Mouse (Mus musculus): Measurements from ENCODE around the gene Rdh7. TPM values are rescaled to one million over a fixed set of nuclear protein-coding genes. Genes with fewer than 3 reads are reported as not detected.

Rdh7 gene
- 0.40 and 0.57 TPM in 2 replicates for polyA plus RNA-seq (2015; fragmentation: Nextera tagmentation; extraction: Ambion mirVana)

- H3K36me3 ChIP-seq (ENCODE audit: control insufficient read depth, insufficient read depth, low read length) = no peaks in the 10 kb centered on the region
- H3K4me2 ChIP-seq (ENCODE audit: low read depth, low read length) = no peak within 1 kb of the TSS
- H3K9me3 ChIP-seq (replicated peaks; ENCODE audit: control insufficient read depth, low read length) = no peaks in the 10 kb centered on the region
- no peak for ATAC-seq (ENCODE audit: insufficient read depth, low FRiP score)
- no peak within 1 kb of the TSS for H3K4me3 ChIP-seq (replicated peaks; ENCODE audit: low read length)
- no peak within 1 kb of the TSS for H3K27ac ChIP-seq (ENCODE audit: low read length)
- H3K4me1 ChIP-seq (ENCODE audit: control insufficient read depth, insufficient read depth, low read length) = no peaks in the 10 kb centered on the region; the same call in 1 of the 2 replicates
- H3K27me3 ChIP-seq (ENCODE audit: control insufficient read depth, insufficient read depth, low read length) = no peaks in the 10 kb centered on the region
- H3K9ac ChIP-seq (ENCODE audit: low read length) = no peak within 1 kb of the TSS
Observed at GRCm38 (mm10) chr10:127888605-127889004, at the start of gene Rdh7. TSS of gene Rdh7 (minus strand) at chr10:127888817.

GRCm38 (mm10) chr10:127937428-127938010 is 48.9 kb upstream of the Rdh7 start:
- H3K9ac ChIP-seq (ENCODE audit: low read length) = no peak overlapping the region
- H3K27ac ChIP-seq (ENCODE audit: low read length) = no peak overlapping the region
- no peak for ATAC-seq (ENCODE audit: insufficient read depth, low FRiP score)
- no peak overlapping the region for H3K4me3 ChIP-seq (replicated peaks; ENCODE audit: low read length)
- H3K4me2 ChIP-seq (ENCODE audit: low read depth, low read length) = no peak overlapping the region
- no peaks in the 10 kb centered on the region for H3K4me1 ChIP-seq (ENCODE audit: control insufficient read depth, insufficient read depth, low read length)
- H3K36me3 ChIP-seq (ENCODE audit: control insufficient read depth, insufficient read depth, low read length) = no peaks in the 10 kb centered on the region
- H3K9me3 ChIP-seq (replicated peaks; ENCODE audit: control insufficient read depth, low read length) = no peaks in the 10 kb centered on the region
- H3K27me3 ChIP-seq (ENCODE audit: control insufficient read depth, insufficient read depth, low read length) = no peaks in the 10 kb centered on the region
- WGBS = 7% methylated on average over 2 of the region's 2 CpGs

- Histone ChIP-seq H3K4me2 (ENCODE audit: low read depth, low read length) (no peak overlapping the region), H3K27ac (ENCODE audit: low read length) (no peak overlapping the region), H3K27me3 (ENCODE audit: control insufficient read depth, insufficient read depth, low read length) (no peaks in the 10 kb centered on the region), H3K9me3 (replicated peaks; ENCODE audit: control insufficient read depth, low read length) (no peaks in the 10 kb centered on the region), H3K4me3 (replicated peaks; ENCODE audit: low read length) (no peak overlapping the region), H3K9ac (ENCODE audit: low read length) (peak overlapping the region; percentile 8; the same call in 1 of the 2 replicates), H3K36me3 (ENCODE audit: control insufficient read depth, insufficient read depth, low read length) (no peaks in the 10 kb centered on the region), H3K4me1 (ENCODE audit: control insufficient read depth, insufficient read depth, low read length) (no peaks in the 10 kb centered on the region)
- no peak for ATAC-seq (ENCODE audit: insufficient read depth, low FRiP score)
- WGBS = 80% methylated on average over 19 of the region's 19 CpGs
Observed at GRCm38 (mm10) chr10:127936747-127937409, 48.3 kb upstream of the Rdh7 start.

GRCm38 (mm10) chr10:127936271-127936670 is 47.7 kb upstream of the Rdh7 start:
- H3K9me3 ChIP-seq (replicated peaks; ENCODE audit: control insufficient read depth, low read length) = no peaks in the 10 kb centered on the region

GRCm38 (mm10) chr10:127932290-127932926 is 43.8 kb upstream of the Rdh7 start:
- WGBS = 61% methylated on average over 8 of the region's 8 CpGs
- Histone ChIP-seq H3K36me3 (ENCODE audit: control insufficient read depth, insufficient read depth, low read length) (no peaks in the 10 kb centered on the region), H3K9ac (ENCODE audit: low read length) (no peak overlapping the region), H3K9me3 (replicated peaks; ENCODE audit: control insufficient read depth, low read length) (no peaks in the 10 kb centered on the region), H3K4me1 (ENCODE audit: control insufficient read depth, insufficient read depth, low read length) (no peaks in the 10 kb centered on the region), H3K27me3 (ENCODE audit: control insufficient read depth, insufficient read depth, low read length) (no peaks in the 10 kb centered on the region), H3K4me3 (replicated peaks; ENCODE audit: low read length) (no peak overlapping the region), H3K4me2 (ENCODE audit: low read depth, low read length) (no peak overlapping the region), H3K27ac (ENCODE audit: low read length) (no peak overlapping the region)
- no peak for ATAC-seq (ENCODE audit: insufficient read depth, low FRiP score)

More at GRCm38 (mm10) chr10:127936271-127936670, 47.7 kb upstream of the Rdh7 start:
- Histone ChIP-seq H3K4me1 (ENCODE audit: control insufficient read depth, insufficient read depth, low read length) (no peaks in the 10 kb centered on the region), H3K36me3 (ENCODE audit: control insufficient read depth, insufficient read depth, low read length) (no peaks in the 10 kb centered on the region), H3K4me3 (replicated peaks; ENCODE audit: low read length) (no peak overlapping the region), H3K9ac (ENCODE audit: low read length) (no peak overlapping the region), H3K27ac (ENCODE audit: low read length) (no peak overlapping the region), H3K27me3 (ENCODE audit: control insufficient read depth, insufficient read depth, low read length) (no peaks in the 10 kb centered on the region), H3K4me2 (ENCODE audit: low read depth, low read length) (no peak overlapping the region)
- no peak for ATAC-seq (ENCODE audit: insufficient read depth, low FRiP score)
- 80% methylated on average over 8 of the region's 8 CpGs for WGBS

GRCm38 (mm10) chr10:127927737-127928136 is 39.1 kb upstream of the Rdh7 start:
- Histone ChIP-seq H3K27ac (ENCODE audit: low read length) (no peak overlapping the region), H3K36me3 (ENCODE audit: control insufficient read depth, insufficient read depth, low read length) (no peaks in the 10 kb centered on the region), H3K9me3 (replicated peaks; ENCODE audit: control insufficient read depth, low read length) (no peaks in the 10 kb centered on the region), H3K9ac (ENCODE audit: low read length) (no peak overlapping the region), H3K4me1 (ENCODE audit: control insufficient read depth, insufficient read depth, low read length) (peaks cover 7% of the 10 kb centered on the region; the same call in 1 of the 2 replicates), H3K27me3 (ENCODE audit: control insufficient read depth, insufficient read depth, low read length) (no peaks in the 10 kb centered on the region), H3K4me2 (ENCODE audit: low read depth, low read length) (no peak overlapping the region), H3K4me3 (replicated peaks; ENCODE audit: low read length) (no peak overlapping the region)
- 43% methylated on average over 2 of the region's 2 CpGs for whole genome bisulfite sequencing
- ATAC-seq (ENCODE audit: insufficient read depth, low FRiP score) = no peak

- Histone ChIP-seq H3K27me3 (ENCODE audit: control insufficient read depth, insufficient read depth, low read length) (no peaks in the 10 kb centered on the region), H3K9me3 (replicated peaks; ENCODE audit: control insufficient read depth, low read length) (no peaks in the 10 kb centered on the region), H3K9ac (ENCODE audit: low read length) (no peak overlapping the region), H3K4me2 (ENCODE audit: low read depth, low read length) (no peak overlapping the region), H3K4me1 (ENCODE audit: control insufficient read depth, insufficient read depth, low read length) (peaks cover 7% of the 10 kb centered on the region; the same call in 1 of the 2 replicates), H3K27ac (ENCODE audit: low read length) (peak overlapping the region; percentile 56; the same call in 1 of the 2 replicates), H3K36me3 (ENCODE audit: control insufficient read depth, insufficient read depth, low read length) (no peaks in the 10 kb centered on the region), H3K4me3 (replicated peaks; ENCODE audit: low read length) (no peak overlapping the region)
- 48% methylated on average over 7 of the region's 7 CpGs for WGBS
- ATAC-seq (ENCODE audit: insufficient read depth, low FRiP score) = peak; percentile 58
Observed at GRCm38 (mm10) chr10:127924597-127925378, 36.2 kb upstream of the Rdh7 start.

- H3K4me3 ChIP-seq (replicated peaks; ENCODE audit: low read length) = no peak overlapping the region
Observed at GRCm38 (mm10) chr10:127923024-127923423, 34.4 kb upstream of the Rdh7 start.

More at GRCm38 (mm10) chr10:127923024-127923423, 34.4 kb upstream of the Rdh7 start:
- Histone ChIP-seq H3K27ac (ENCODE audit: low read length) (no peak overlapping the region), H3K27me3 (ENCODE audit: control insufficient read depth, insufficient read depth, low read length) (no peaks in the 10 kb centered on the region), H3K4me2 (ENCODE audit: low read depth, low read length) (no peak overlapping the region), H3K9me3 (replicated peaks; ENCODE audit: control insufficient read depth, low read length) (no peaks in the 10 kb centered on the region), H3K9ac (ENCODE audit: low read length) (no peak overlapping the region), H3K36me3 (ENCODE audit: control insufficient read depth, insufficient read depth, low read length) (no peaks in the 10 kb centered on the region), H3K4me1 (ENCODE audit: control insufficient read depth, insufficient read depth, low read length) (peaks cover 7% of the 10 kb centered on the region; the same call in 1 of the 2 replicates)
- ATAC-seq (ENCODE audit: insufficient read depth, low FRiP score) = no peak
- WGBS = 87% methylated on average over 8 of the region's 8 CpGs
